Mouse (Mus musculus) heart, adult 2 months (tissue): ENCODE measurements around the gene Ralgps1. TPM values are rescaled to one million over a fixed set of nuclear protein-coding genes. Genes with fewer than 3 reads are reported as not detected.

ENCODE experiments used
- DNase-seq, 2 experiments: peaks; one replicate each; pipeline ENCODE4 v3.0.0; 2021
- H3K27ac ChIP-seq: fragments of 200-600 bp; 2 replicates; pipeline ENCODE4 v1.8.1; 2022
- H3K27me3 ChIP-seq: fragments of 200-500 bp; 2 replicates; pipeline ENCODE4 v1.6.1; 2012; ENCODE audit warnings: mild to moderate bottlenecking, low read length, inconsistent platforms, mixed read lengths; ENCODE audit not compliant: control insufficient read depth, insufficient read depth
- H3K36me3 ChIP-seq: fragments of 200-500 bp; 2 replicates; pipeline ENCODE4 v1.6.1; 2012; ENCODE audit warnings: low read length, inconsistent platforms; ENCODE audit not compliant: control insufficient read depth, insufficient read depth
- H3K4me1 ChIP-seq: fragments of 200-500 bp; 2 replicates; pipeline ENCODE4 v1.6.1; 2011; ENCODE audit warnings: low read length; ENCODE audit not compliant: control insufficient read depth, insufficient read depth
- H3K4me3 ChIP-seq: fragments of 200-600 bp; 2 replicates; pipeline ENCODE4 v1.8.1; 2022
- H3K79me2 ChIP-seq: fragments of 200-500 bp; replicated peaks from 2 replicates; pipeline ENCODE4 v1.6.1; 2012; ENCODE audit warnings: mild to moderate bottlenecking, inconsistent platforms, low read length, moderate library complexity, mixed read lengths; ENCODE audit not compliant: control insufficient read depth, insufficient read depth
- H3K9ac ChIP-seq: fragments of 200-500 bp; 2 replicates; pipeline ENCODE4 v1.6.1; 2012; ENCODE audit warnings: low read depth, mild to moderate bottlenecking, control low read depth, inconsistent platforms, low read length, mixed read lengths
- CTCF ChIP-seq: fragments of 200-600 bp; IDR thresholded peaks from 2 replicates; pipeline ENCODE4 v1.8.1; 2022; ENCODE audit warnings: antibody characterized with exemption, mild to moderate bottlenecking, moderate library complexity
- EP300 ChIP-seq: fragments of 200-500 bp; IDR thresholded peaks from 2 replicates; pipeline ENCODE4 v1.6.1; 2011; ENCODE audit warnings: low read depth, low read length, control low read depth; ENCODE audit not compliant: insufficient read depth
- POLR2A ChIP-seq: fragments of 200-500 bp; IDR thresholded peaks from 2 replicates; pipeline ENCODE4 v1.6.1; 2011; ENCODE audit warnings: mild to moderate bottlenecking, low read depth, low read length, control low read depth; ENCODE audit not compliant: insufficient read depth
- WGBS: fragments of 180-500 bp; shearing (Covaris S2); methylation state at CpG from one replicate; pipeline ENCODE4 v1.1.7; 2018; 5-methylcytosine and 5-hydroxymethylcytosine counted together
- intact Hi-C: fragments of 180-260 bp; cut with DNase I; formaldehyde crosslinking; loops from one replicate; pipeline ENCODE4 v1.15.1; 2025
- polyA plus RNA-seq: library from polyadenylated mRNA; depleted of rRNA; stranded (reverse); fragments of >200 nt; gene quantifications from 2 replicates; pipeline ENCODE4 v1.2.3, GENCODE M21; 2012
- total RNA-seq, 2 experiments: library from RNA; stranded (reverse); gene quantifications; 2 replicates each; pipeline ENCODE4 v1.2.3; 2021

The Ralgps1 gene
- total and polyA plus RNA-seq, 3 experiments: 3.8 to 5.3 (median 4.9) TPM

DNA sequence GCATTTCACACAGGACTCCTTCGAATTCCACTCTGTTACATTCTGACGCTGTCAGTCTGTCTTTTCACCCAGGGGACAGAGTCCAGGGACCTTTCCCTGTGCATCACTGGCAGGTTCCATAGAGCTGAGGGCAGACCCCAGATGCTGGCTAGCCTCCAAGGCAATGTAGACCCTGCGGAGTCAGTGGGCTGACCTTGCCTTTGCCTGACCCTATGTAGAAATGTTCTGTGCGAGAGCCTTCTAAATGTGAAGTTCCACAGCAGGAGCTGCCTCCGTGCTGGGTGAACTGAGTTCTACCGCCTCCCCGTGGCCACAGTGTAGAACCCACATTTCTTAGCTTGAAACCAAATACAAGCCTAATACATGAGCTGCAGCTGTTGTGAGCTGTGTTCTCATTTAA is 30.9 kb upstream of the Ralgps1 start:
- Histone ChIP-seq H3K4me3 (no peak overlapping the region), H3K79me2 (no peaks in the 10 kb centered on the region), H3K27me3 (no peaks in the 10 kb centered on the region), H3K27ac (no peak overlapping the region), H3K4me1 (no peaks in the 10 kb centered on the region; the same call in 1 of the 2 replicates), H3K36me3 (no peaks in the 10 kb centered on the region), H3K9ac (no peak overlapping the region)
- WGBS: 30% methylated on average over 7 of the region's 7 CpGs
- intact Hi-C loops: loop anchor here (1.0 kb wide), 1 partner anchor 248 kb away; no protein-coding TSS in a partner anchor
- TF ChIP-seq CTCF (peak; percentile 80), EP300 (no peak)
- peak; percentile 44 to 71 for DNase-seq

DNA sequence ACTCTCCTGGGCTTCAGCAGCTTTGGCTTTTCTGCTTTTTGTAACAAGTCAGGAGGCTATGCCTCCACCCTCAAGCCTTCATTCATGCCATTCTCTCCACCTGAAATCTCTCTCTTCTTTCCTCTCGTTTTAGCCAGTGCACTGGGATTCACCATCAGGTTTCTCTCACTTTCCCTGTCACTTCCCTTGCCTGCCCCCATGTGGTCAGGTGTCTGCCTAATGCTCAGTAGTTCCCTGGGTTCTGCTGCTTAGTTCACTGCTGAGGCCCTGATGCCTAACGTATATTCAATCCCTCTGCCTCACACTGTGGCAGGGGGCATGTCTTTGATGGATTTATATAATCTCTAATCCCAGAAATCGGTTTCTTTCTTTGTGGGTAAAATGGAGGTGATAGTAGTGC is 29.9 kb upstream of the Ralgps1 start:
- no peaks in the 10 kb centered on the region; the same call in 1 of the 2 replicates for H3K4me1 ChIP-seq
- intact Hi-C loops: no loop called here
- no peak overlapping the region for H3K4me3 ChIP-seq
- no peak overlapping the region for H3K27ac ChIP-seq
- no peaks in the 10 kb centered on the region for H3K27me3 ChIP-seq
- H3K9ac ChIP-seq: no peak overlapping the region
- WGBS: 44% methylated on average over 3 of the region's 3 CpGs
- H3K36me3 ChIP-seq: no peaks in the 10 kb centered on the region
- TF ChIP-seq CTCF: peak; percentile 55
- TF ChIP-seq EP300: no peak
- DNase-seq: no peak
- no peaks in the 10 kb centered on the region for H3K79me2 ChIP-seq

DNA sequence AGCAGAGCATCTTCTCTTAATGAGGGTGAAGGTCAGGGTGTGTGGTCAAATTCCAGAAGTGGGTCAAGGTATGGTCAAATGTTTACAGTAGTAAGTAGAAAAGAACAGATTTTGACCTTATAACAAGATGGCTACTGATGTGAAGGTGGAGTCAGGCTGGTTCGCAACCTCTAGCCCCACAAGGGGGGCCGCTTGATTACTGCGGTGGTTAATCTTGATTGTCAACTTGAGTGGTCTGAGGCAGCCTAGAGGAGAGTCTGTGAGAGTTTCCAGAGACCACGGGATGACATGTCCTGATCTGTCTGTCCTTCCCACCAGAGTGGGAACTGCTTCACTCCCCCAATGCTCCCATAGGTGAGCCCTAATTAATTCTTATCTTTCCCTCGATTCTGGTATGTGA is 29.3 kb upstream of the Ralgps1 start:
- Histone ChIP-seq H3K27me3 (no peaks in the 10 kb centered on the region), H3K27ac (no peak overlapping the region), H3K9ac (no peak overlapping the region), H3K36me3 (no peaks in the 10 kb centered on the region), H3K4me3 (no peak overlapping the region), H3K4me1 (no peaks in the 10 kb centered on the region), H3K79me2 (no peaks in the 10 kb centered on the region)
- intact Hi-C loops: no loop called here
- 66% methylated on average over 5 of the region's 5 CpGs for WGBS
- no peak for DNase-seq
- TF ChIP-seq CTCF: no peak

DNA sequence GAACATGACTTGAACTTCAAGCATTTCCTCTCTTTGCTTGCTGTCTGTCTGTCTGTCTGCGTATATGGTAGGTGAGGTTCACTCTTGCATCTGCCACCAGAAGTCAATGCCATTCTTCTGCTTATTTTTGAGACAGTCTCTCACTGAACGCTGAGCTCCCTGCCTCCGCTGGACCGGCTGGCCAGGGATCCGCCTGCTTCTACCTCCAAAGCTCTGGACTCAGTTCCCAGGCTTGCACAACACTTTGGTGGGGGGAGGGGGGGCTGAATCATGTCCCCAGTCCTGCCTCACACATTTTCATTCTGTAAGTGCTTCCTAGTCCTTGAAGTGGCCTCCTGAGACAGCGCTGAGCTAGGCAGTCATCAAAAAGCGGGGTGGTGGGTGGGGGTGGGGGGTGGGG is 27.8 kb upstream of the Ralgps1 start:
- 80% methylated on average over 7 of the region's 7 CpGs for WGBS

DNA sequence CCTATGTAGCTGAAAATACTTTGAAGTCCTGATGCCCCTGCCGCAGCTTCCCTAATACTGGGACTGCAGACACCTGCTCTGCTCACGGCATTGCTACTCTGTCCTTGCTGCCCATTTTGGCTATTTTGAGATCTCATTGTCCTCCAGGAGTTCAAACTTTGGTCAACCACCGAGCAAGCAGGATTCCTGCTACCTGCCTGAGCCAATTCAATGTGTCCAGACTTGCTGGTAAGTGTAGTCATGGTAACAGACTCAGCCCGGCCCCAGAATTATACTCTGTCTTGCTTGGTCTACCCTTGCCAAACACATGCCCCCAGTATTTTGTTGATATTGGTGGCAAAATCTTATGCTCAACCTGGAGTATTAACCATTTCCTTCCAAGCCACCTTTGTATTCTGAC is 25.8 kb upstream of the Ralgps1 start:
- DNase-seq: no peak
- intact Hi-C loops: no loop called here
- Histone ChIP-seq H3K4me1 (no peaks in the 10 kb centered on the region), H3K4me3 (no peak overlapping the region), H3K9ac (no peak overlapping the region), H3K79me2 (no peaks in the 10 kb centered on the region), H3K36me3 (no peaks in the 10 kb centered on the region), H3K27me3 (no peaks in the 10 kb centered on the region), H3K27ac (no peak overlapping the region)
- 66% methylated on average over 4 of the region's 4 CpGs for WGBS
- TF ChIP-seq EP300 (no peak), POLR2A (no peak), CTCF (no peak)

More for the DNA sequence above, 27.8 kb upstream of the Ralgps1 start:
- intact Hi-C loops: no loop called here
- Histone ChIP-seq H3K27ac (no peak overlapping the region), H3K4me1 (no peaks in the 10 kb centered on the region), H3K27me3 (no peaks in the 10 kb centered on the region), H3K9ac (no peak overlapping the region), H3K79me2 (no peaks in the 10 kb centered on the region), H3K4me3 (no peak overlapping the region), H3K36me3 (no peaks in the 10 kb centered on the region)
- DNase-seq: no peak
- TF ChIP-seq EP300 (no peak), POLR2A (no peak), CTCF (no peak)

DNA sequence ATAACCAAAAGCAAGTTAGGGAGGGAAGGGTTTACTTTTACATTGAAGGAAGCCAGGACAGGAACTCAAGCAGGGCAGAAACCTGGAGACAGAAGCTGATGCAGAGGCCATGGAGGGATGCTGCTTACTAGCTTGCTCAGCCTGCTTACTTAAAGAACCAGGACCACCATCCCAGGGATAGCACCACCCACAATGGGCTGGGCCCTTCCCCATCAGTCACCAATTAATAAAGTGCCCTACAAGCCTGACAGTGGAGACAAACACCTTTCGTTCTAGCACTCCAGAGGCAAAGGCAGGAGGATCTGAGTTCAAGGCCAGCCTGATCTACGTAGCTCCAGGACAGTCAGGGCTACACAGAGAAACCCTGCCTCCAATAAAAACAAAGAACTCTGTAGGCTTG is 23.8 kb upstream of the Ralgps1 start:
- Histone ChIP-seq H3K9ac (no peak overlapping the region), H3K4me3 (no peak overlapping the region), H3K4me1 (no peaks in the 10 kb centered on the region), H3K27me3 (no peaks in the 10 kb centered on the region), H3K79me2 (no peaks in the 10 kb centered on the region), H3K27ac (no peak overlapping the region), H3K36me3 (no peaks in the 10 kb centered on the region)
- no peak for DNase-seq
- WGBS: 75% methylated on average over 2 of the region's 2 CpGs
- TF ChIP-seq POLR2A: no peak
- no peak for TF ChIP-seq EP300
- no peak for TF ChIP-seq CTCF
- intact Hi-C loops: no loop called here
